Mouse (Mus musculus) duodenum, adult 2 months (tissue): ENCODE measurements around the gene Chd9. TPM values are rescaled to one million over a fixed set of nuclear protein-coding genes. Genes with fewer than 3 reads are reported as not detected.

Experiments
- polyA plus RNA-seq: library from polyadenylated mRNA; depleted of rRNA; stranded (reverse); fragments of >200 nt; gene quantifications from 2 replicates; pipeline ENCODE4 v1.2.3, GENCODE M21; 2012; ENCODE audit warnings: low replicate concordance; rRNA removed

Chd9 gene
- 244 and 774 TPM in 2 replicates for polyA plus RNA-seq

DNA sequence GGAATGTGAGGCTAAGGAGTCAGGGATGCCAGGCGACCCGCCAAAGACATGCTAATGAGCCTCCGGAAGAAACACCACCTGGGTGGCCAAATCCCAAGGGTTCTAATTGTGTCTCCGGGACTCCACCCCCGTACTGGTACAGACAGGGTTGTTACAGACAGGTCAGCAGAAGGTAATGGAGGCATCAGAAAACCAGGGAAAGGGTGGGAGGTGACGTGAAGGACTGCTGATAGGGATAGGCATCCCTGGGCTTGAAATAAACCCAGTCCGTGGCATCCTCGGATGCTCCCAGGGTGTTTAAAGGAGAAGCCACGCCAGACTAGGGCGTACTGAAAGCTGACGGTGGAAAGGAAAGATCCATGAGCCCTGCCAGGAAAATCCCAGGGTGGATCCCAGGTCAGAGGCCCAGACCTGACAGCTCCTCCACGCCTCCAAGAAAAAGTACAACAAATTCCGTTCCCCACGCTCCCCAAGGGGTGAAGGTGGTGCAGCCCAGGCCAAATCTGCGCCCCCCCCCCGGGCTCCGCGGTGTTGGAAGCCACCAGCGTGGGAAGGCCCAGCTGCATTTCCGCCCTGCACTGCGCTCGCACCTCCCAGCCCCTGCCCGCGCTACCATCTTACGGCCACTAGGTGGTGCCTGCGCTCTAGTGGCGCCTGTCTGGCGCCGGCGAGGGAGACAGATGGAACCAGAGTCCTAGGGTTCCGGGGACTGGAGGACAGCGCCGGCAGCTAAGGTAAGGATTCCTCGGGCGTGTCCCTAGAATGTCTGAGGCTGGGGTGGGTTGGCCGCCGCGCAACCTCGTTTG lies at the start of gene Chd9:
Chd9 (plus strand) TSS at position 172 of the 806 bp plus-strand sequence.

DNA sequence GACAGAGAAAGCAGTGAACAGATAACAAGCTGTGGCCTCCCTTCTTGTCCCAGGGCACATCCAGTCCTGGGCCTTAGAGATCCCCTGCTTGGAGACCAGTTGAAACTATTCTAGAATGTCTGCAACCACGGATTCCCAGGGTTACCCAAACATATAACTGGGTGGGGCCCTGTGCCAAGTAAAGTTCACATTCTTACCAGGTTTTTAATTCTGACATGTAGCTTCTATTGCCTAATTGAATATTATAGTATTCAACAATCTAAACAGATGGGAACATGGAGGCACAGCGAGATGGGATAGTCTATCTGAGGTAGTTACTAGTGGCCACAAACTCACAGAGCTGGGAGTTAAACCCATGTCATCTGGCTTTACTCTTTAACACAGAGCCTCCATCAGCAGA lies 10.9 kb upstream of the Chd9 start, which contains the start of gene Gm19935:
Gm19935 (minus strand) TSS at position 101 of the 400 bp plus-strand sequence.

DNA sequence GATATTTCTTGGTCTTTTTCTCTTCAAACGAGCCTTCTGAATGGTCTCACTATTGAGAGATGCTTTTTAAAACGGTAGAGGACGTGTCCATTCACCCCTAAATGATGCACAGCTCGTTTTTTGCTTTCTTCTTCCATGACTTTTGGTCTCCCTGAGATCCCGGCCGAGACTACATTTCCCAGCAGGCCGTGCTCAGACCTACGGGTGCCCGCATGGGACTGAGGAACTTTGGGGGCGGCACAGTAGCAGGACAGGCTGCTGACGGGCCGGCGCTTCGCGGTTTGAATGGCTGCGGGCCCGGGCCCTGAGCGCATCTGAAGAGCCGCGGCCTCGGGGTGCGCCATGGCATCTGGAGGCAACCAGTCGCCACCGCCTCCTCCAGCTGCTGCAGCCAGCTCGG lies 241.7 kb downstream of the Chd9 start, which contains the start of gene Rbl2:
Rbl2 (plus strand) TSS at position 224 of the 400 bp plus-strand sequence.

Other genes starting within 250 kb of the Chd9 start
- gene Gm19935, start 11.0 kb upstream of the Chd9 start, polyA plus RNA-seq, result not detected in 2 replicates
- gene Rbl2, start 241.7 kb downstream of the Chd9 start, polyA plus RNA-seq, result 5.3 and 7.3 TPM in 2 replicates